Mouse (Mus musculus) intestine, embryonic 14.5 days (tissue): Measurements from ENCODE around the gene Ydjc. TPM values are rescaled to one million over a fixed set of nuclear protein-coding genes. Genes with fewer than 3 reads are reported as not detected.
"Not testable (repeated sequence)": the region's sequence is repeated elsewhere in the genome, so short reads cannot be mapped to it uniquely, and the experiment has no call there.

Source experiments
- ATAC-seq: fragments of 200-750 bp; cut with Nextera tagmentation; replicated peaks from 2 replicates; pipeline ENCODE4 v1.8.0; 2017; ENCODE audit warnings: low read depth, moderate number of reproducible peaks, moderate TSS enrichment, moderate library complexity; ENCODE audit not compliant: low FRiP score, low TSS enrichment
- DNase-seq: peaks from one replicate; pipeline ENCODE4 v3.0.0-alpha.2; 2018; ENCODE audit warnings: low spot score
- H3K27ac ChIP-seq: fragments of 300-500 bp; sonication (generic); 2 replicates; pipeline ENCODE4 v1.5.1; 2014; ENCODE audit warnings: low read depth, mild to moderate bottlenecking, control low read depth
- H3K27me3 ChIP-seq: fragments of 300-500 bp; sonication (generic); replicated peaks from 2 replicates; pipeline ENCODE4 v1.6.1; 2014; ENCODE audit warnings: low read length, control low read depth; ENCODE audit not compliant: control insufficient read depth, insufficient read depth
- H3K36me3 ChIP-seq: fragments of 300-500 bp; sonication (generic); 2 replicates; pipeline ENCODE4 v1.6.1; 2014; ENCODE audit warnings: low read length, control low read depth; ENCODE audit not compliant: control insufficient read depth, insufficient read depth
- H3K4me1 ChIP-seq: fragments of 300-500 bp; sonication (generic); replicated peaks from 2 replicates; pipeline ENCODE4 v1.6.1; 2014; ENCODE audit warnings: low read length, control low read depth, mixed read lengths; ENCODE audit not compliant: control insufficient read depth, insufficient read depth
- H3K4me2 ChIP-seq: fragments of 300-500 bp; sonication (generic); 2 replicates; pipeline ENCODE4 v1.6.1; 2014; ENCODE audit warnings: low read length
- H3K4me3 ChIP-seq: fragments of 300-500 bp; sonication (generic); 2 replicates; pipeline ENCODE4 v1.5.1; 2014; ENCODE audit warnings: low read depth, low read length, control low read depth, mixed read lengths
- H3K9ac ChIP-seq: fragments of 300-500 bp; sonication (generic); 2 replicates; pipeline ENCODE4 v1.6.1; 2014; ENCODE audit warnings: mild to moderate bottlenecking, low read length
- H3K9me3 ChIP-seq: fragments of 300-500 bp; sonication (generic); 2 replicates; pipeline ENCODE4 v1.6.1; 2016; ENCODE audit warnings: low read length, control low read depth; ENCODE audit not compliant: control insufficient read depth
- WGBS: fragments of 180-500 bp; shearing (Covaris S2); extraction: QIAGEN DNeasy Blood & Tissue Kit; methylation state at CpG from one replicate; pipeline ENCODE4 v1.1.7; 2014; 5-methylcytosine and 5-hydroxymethylcytosine counted together
- polyA plus RNA-seq: library from polyadenylated mRNA; unstranded; fragments of >200 nt; fragmentation: Nextera tagmentation; extraction: Ambion mirVana; gene quantifications from 2 replicates; pipeline ENCODE4 v1.2.1, GENCODE M21; 2014

Gene Ydjc
- polyA plus RNA-seq, 1 experiment from 2014 or later, result 31.0 TPM

GRCm38 (mm10) chr16:17147391-17147929 is 3.0 kb downstream of the Ydjc start:
- H3K9me3 ChIP-seq, result no peaks in the 10 kb centered on the region
- WGBS, result under 1% methylated on average over 41 of the region's 41 CpGs
- H3K4me1 ChIP-seq, result peaks cover 13% of the 10 kb centered on the region
- peak overlapping the region; percentile 52 for H3K9ac ChIP-seq
- 0 out of 2 replicates have a peak, but pooled peaks cover 3% of the 10 kb centered on the region for H3K27me3 ChIP-seq
- peak overlapping the region; percentile 61 for H3K4me3 ChIP-seq
- H3K4me2 ChIP-seq, result peak overlapping the region; percentile 99
- ATAC-seq (peak; percentile 40), DNase-seq (peak; percentile 83)
- H3K27ac ChIP-seq, result no peak overlapping the region
- H3K36me3 ChIP-seq, result peaks cover 5% of the 10 kb centered on the region

GRCm38 (mm10) chr16:17148084-17148483 is 3.7 kb downstream of the Ydjc start:
- H3K27ac ChIP-seq, result no peak overlapping the region
- H3K36me3 ChIP-seq, result peaks cover 12% of the 10 kb centered on the region
- ATAC-seq (peak; percentile 17), DNase-seq (peak; percentile 79)
- peak overlapping the region; percentile 52; the same call in 1 of the 2 replicates for H3K9ac ChIP-seq
- WGBS, result 11% methylated on average over 16 of the region's 16 CpGs
- H3K4me1 ChIP-seq, result peaks cover 13% of the 10 kb centered on the region
- H3K9me3 ChIP-seq, result no peaks in the 10 kb centered on the region
- 0 out of 2 replicates have a peak, but pooled peaks cover 3% of the 10 kb centered on the region for H3K27me3 ChIP-seq
- peak overlapping the region; percentile 61 for H3K4me3 ChIP-seq
- H3K4me2 ChIP-seq, result peak overlapping the region; percentile 99

GRCm38 (mm10) chr16:17150520-17151258 is 6.3 kb downstream of the Ydjc start:
- ATAC-seq (no peak), DNase-seq (no peak)
- no peak overlapping the region for H3K9ac ChIP-seq
- H3K36me3 ChIP-seq, result peaks cover 33% of the 10 kb centered on the region
- 84% methylated on average over 7 of the region's 7 CpGs for WGBS
- peaks cover 13% of the 10 kb centered on the region for H3K4me1 ChIP-seq
- no peak overlapping the region for H3K27ac ChIP-seq
- 0 out of 2 replicates have a peak, but pooled peaks cover 3% of the 10 kb centered on the region for H3K27me3 ChIP-seq
- no peak overlapping the region for H3K4me3 ChIP-seq
- H3K9me3 ChIP-seq, result no peaks in the 10 kb centered on the region
- H3K4me2 ChIP-seq, result no peak overlapping the region

- DNase-seq (no peak), ATAC-seq (no peak)
- H3K4me1 ChIP-seq, result peaks cover 13% of the 10 kb centered on the region
- no peak overlapping the region for H3K9ac ChIP-seq
- no peaks in the 10 kb centered on the region for H3K9me3 ChIP-seq
- no peak overlapping the region for H3K4me2 ChIP-seq
- H3K36me3 ChIP-seq, result peaks cover 33% of the 10 kb centered on the region
- H3K27me3 ChIP-seq, result 0 out of 2 replicates have a peak, but pooled peaks cover 3% of the 10 kb centered on the region
- 94% methylated on average over 4 of the region's 4 CpGs for WGBS
- no peak overlapping the region for H3K4me3 ChIP-seq
- no peak overlapping the region for H3K27ac ChIP-seq
These were observed 7.5 kb downstream of the Ydjc start for GRCm38 (mm10) chr16:17151874-17152273.

GRCm38 (mm10) chr16:17154346-17154745 is 9.9 kb downstream of the Ydjc start:
- no peak for DNase-seq
- Histone ChIP-seq H3K9ac (no peak overlapping the region), H3K27ac (no peak overlapping the region), H3K4me3 (no peak overlapping the region), H3K27me3 (no peaks in the 10 kb centered on the region), H3K36me3 (peaks cover 57% of the 10 kb centered on the region), H3K4me2 (no peak overlapping the region), H3K9me3 (no peaks in the 10 kb centered on the region), H3K4me1 (no peaks in the 10 kb centered on the region)
- no peak for ATAC-seq
- WGBS, result 94% methylated on average over 2 of the region's 2 CpGs

- 80% methylated on average over 1 of the region's 1 CpGs for WGBS
- peaks cover 23% of the 10 kb centered on the region for H3K36me3 ChIP-seq
- H3K4me3 ChIP-seq, DNase-seq, ATAC-seq, H3K9ac ChIP-seq, H3K4me2 ChIP-seq, H3K27ac ChIP-seq, H3K9me3 ChIP-seq, H3K27me3 ChIP-seq, H3K4me1 ChIP-seq: not testable (repeated sequence)
These were observed 21.1 kb downstream of the Ydjc start for GRCm38 (mm10) chr16:17165478-17165877.

- no peaks in the 10 kb centered on the region for H3K9me3 ChIP-seq
- no peak overlapping the region for H3K9ac ChIP-seq
- peaks cover 27% of the 10 kb centered on the region for H3K36me3 ChIP-seq
- ATAC-seq, result no peak
- no peak overlapping the region for H3K4me3 ChIP-seq
- H3K27ac ChIP-seq, result no peak overlapping the region
- DNase-seq, result no peak
- H3K27me3 ChIP-seq, result no peaks in the 10 kb centered on the region
- 0 out of 2 replicates have a peak, but pooled peaks cover 3% of the 10 kb centered on the region for H3K4me1 ChIP-seq
- H3K4me2 ChIP-seq, result no peak overlapping the region
These were observed 22.8 kb downstream of the Ydjc start for GRCm38 (mm10) chr16:17167179-17167578.

GRCm38 (mm10) chr16:17168049-17168448 is 23.6 kb downstream of the Ydjc start:
- Histone ChIP-seq H3K27ac (no peak overlapping the region), H3K27me3 (no peaks in the 10 kb centered on the region), H3K4me1 (0 out of 2 replicates have a peak, but pooled peaks cover 3% of the 10 kb centered on the region), H3K36me3 (peaks cover 36% of the 10 kb centered on the region), H3K9me3 (no peaks in the 10 kb centered on the region), H3K9ac (no peak overlapping the region), H3K4me3 (no peak overlapping the region), H3K4me2 (no peak overlapping the region)
- no peak for ATAC-seq
- 83% methylated on average over 5 of the region's 5 CpGs for WGBS
- no peak for DNase-seq
